Mouse (Mus musculus): ENCODE data around the gene Wdfy2.

- TF ChIP-seq POLR2A (IDR thresholded peaks at IDR 0.05; ENCODE audit: insufficient read length, low read depth): no peak
- no peak for TF ChIP-seq MYOG (IDR thresholded peaks at IDR 0.05; ENCODE audit: control insufficient read depth in 1 of 3, insufficient read depth in 1 of 3, insufficient read length in 2 of 3, low read depth in 2 of 3)
Observed at GRCm38 (mm10) chr14:62898061-62898460, 60.6 kb downstream of the Wdfy2 start.

Measured in myocyte (in vitro differentiated cells).